Mouse (Mus musculus) megakaryocyte, embryonic 14.5 days (primary cell): ENCODE results near the gene Alox5.

Experiments
- FLI1 ChIP-seq: IDR thresholded peaks from 2 replicates; pipeline ENCODE4 v1.6.1; 2012; ENCODE audit warnings: low read length, inconsistent platforms, mixed read lengths
- GATA1 ChIP-seq: IDR thresholded peaks from 3 replicates; pipeline ENCODE4 v1.6.1; 2012; ENCODE audit warnings: mixed read lengths, low read length, inconsistent platforms, borderline replicate concordance

GRCm38 (mm10) chr6:116388068-116388467, 72.9 kb downstream of the Alox5 start:
- TF ChIP-seq FLI1 (no peak), GATA1 (no peak)
